Mouse (Mus musculus) embryonic facial prominence, embryonic 15.5 days (tissue): ENCODE measurements around the gene Wnt16. TPM values are rescaled to one million over a fixed set of nuclear protein-coding genes. Genes with fewer than 3 reads are reported as not detected.

Source experiments
- ATAC-seq: fragments of 200-750 bp; cut with Nextera tagmentation; 2 replicates; pipeline ENCODE4 v1.8.0; 2017; ENCODE audit warnings: low read depth, moderate TSS enrichment; ENCODE audit not compliant: insufficient number of reproducible peaks, low FRiP score, low TSS enrichment
- H3K27ac ChIP-seq: fragments of 300-500 bp; sonication (generic); replicated peaks from 2 replicates; pipeline ENCODE4 v1.5.1; 2015; ENCODE audit warnings: mild to moderate bottlenecking, inconsistent platforms
- H3K27me3 ChIP-seq: fragments of 300-500 bp; sonication (generic); 2 replicates; pipeline ENCODE4 v1.6.1; 2015; ENCODE audit warnings: inconsistent platforms
- H3K36me3 ChIP-seq: fragments of 300-500 bp; sonication (generic); 2 replicates; pipeline ENCODE4 v1.6.1; 2015; ENCODE audit warnings: mild to moderate bottlenecking, inconsistent platforms
- H3K4me1 ChIP-seq: fragments of 300-500 bp; sonication (generic); 2 replicates; pipeline ENCODE4 v1.6.1; 2015; ENCODE audit warnings: inconsistent platforms
- H3K4me2 ChIP-seq: fragments of 300-500 bp; sonication (generic); replicated peaks from 2 replicates; pipeline ENCODE4 v1.6.1; 2015; ENCODE audit warnings: mild to moderate bottlenecking, inconsistent platforms
- H3K4me3 ChIP-seq: fragments of 300-500 bp; sonication (generic); replicated peaks from 2 replicates; pipeline ENCODE4 v1.5.1; 2015; ENCODE audit warnings: mild to moderate bottlenecking, inconsistent platforms
- H3K9ac ChIP-seq: fragments of 300-500 bp; sonication (generic); 2 replicates; pipeline ENCODE4 v1.6.1; 2015; ENCODE audit warnings: inconsistent platforms
- H3K9me3 ChIP-seq: fragments of 300-500 bp; sonication (generic); replicated peaks from 2 replicates; pipeline ENCODE4 v1.6.1; 2016; ENCODE audit warnings: inconsistent platforms
- WGBS: fragments of 180-500 bp; shearing (Covaris S2); methylation state at CpG from one replicate; pipeline ENCODE4 v1.1.7; 2015; 5-methylcytosine and 5-hydroxymethylcytosine counted together
- polyA plus RNA-seq: library from polyadenylated mRNA; unstranded; fragments of >200 nt; fragmentation: Nextera tagmentation; extraction: Ambion mirVana; gene quantifications from 2 replicates; pipeline ENCODE4 v1.2.1, GENCODE M21; 2015

Gene Wnt16
- polyA plus RNA-seq, 1 experiment from 2014 or later: 8.9 TPM

GRCm38 (mm10) chr6:22327091-22327490, 39.1 kb downstream of the Wnt16 start:
- H3K27me3 ChIP-seq: no peaks in the 10 kb centered on the region
- no peak overlapping the region for H3K4me3 ChIP-seq
- no peaks in the 10 kb centered on the region for H3K4me1 ChIP-seq
- ATAC-seq: no peak
- H3K36me3 ChIP-seq: peaks cover 4% of the 10 kb centered on the region
- no peak overlapping the region for H3K27ac ChIP-seq
- 55% methylated on average over 4 of the region's 4 CpGs for WGBS
- no peaks in the 10 kb centered on the region for H3K9me3 ChIP-seq
- H3K9ac ChIP-seq: no peak overlapping the region
- no peak overlapping the region for H3K4me2 ChIP-seq

GRCm38 (mm10) chr6:22327931-22328330, 39.9 kb downstream of the Wnt16 start:
- ATAC-seq: no peak
- 74% methylated on average over 8 of the region's 8 CpGs for WGBS

GRCm38 (mm10) chr6:22330169-22330960, 42.3 kb downstream of the Wnt16 start:
- Histone ChIP-seq H3K4me3 (no peak overlapping the region), H3K9ac (no peak overlapping the region), H3K4me2 (no peak overlapping the region), H3K9me3 (no peaks in the 10 kb centered on the region), H3K27me3 (no peaks in the 10 kb centered on the region), H3K27ac (no peak overlapping the region; the same call in 1 of the 2 replicates), H3K4me1 (no peaks in the 10 kb centered on the region), H3K36me3 (no peaks in the 10 kb centered on the region; the same call in 1 of the 2 replicates)
- ATAC-seq: no peak
- WGBS: 83% methylated on average over 13 of the region's 13 CpGs

More at GRCm38 (mm10) chr6:22327931-22328330, 39.9 kb downstream of the Wnt16 start:
- Histone ChIP-seq H3K9ac (no peak overlapping the region), H3K4me2 (no peak overlapping the region), H3K27ac (no peak overlapping the region), H3K4me1 (no peaks in the 10 kb centered on the region), H3K4me3 (no peak overlapping the region), H3K36me3 (no peaks in the 10 kb centered on the region; the same call in 1 of the 2 replicates), H3K9me3 (no peaks in the 10 kb centered on the region), H3K27me3 (no peaks in the 10 kb centered on the region)

GRCm38 (mm10) chr6:22332548-22332947, 44.5 kb downstream of the Wnt16 start:
- peaks cover 2% of the 10 kb centered on the region; the same call in 1 of the 2 replicates for H3K36me3 ChIP-seq
- no peak overlapping the region for H3K27ac ChIP-seq
- no peaks in the 10 kb centered on the region for H3K9me3 ChIP-seq
- ATAC-seq: no peak
- H3K9ac ChIP-seq: no peak overlapping the region
- WGBS: 76% methylated on average over 2 of the region's 2 CpGs
- no peak overlapping the region for H3K4me3 ChIP-seq
- no peak overlapping the region for H3K4me2 ChIP-seq
- no peaks in the 10 kb centered on the region for H3K4me1 ChIP-seq
- H3K27me3 ChIP-seq: no peaks in the 10 kb centered on the region

GRCm38 (mm10) chr6:22339763-22340542, 51.9 kb downstream of the Wnt16 start:
- Histone ChIP-seq H3K27ac (no peak overlapping the region), H3K4me2 (no peak overlapping the region), H3K27me3 (no peaks in the 10 kb centered on the region), H3K4me3 (no peak overlapping the region), H3K36me3 (peaks cover 16% of the 10 kb centered on the region), H3K9me3 (no peaks in the 10 kb centered on the region), H3K4me1 (0 out of 2 replicates have a peak, but pooled peaks cover 3% of the 10 kb centered on the region), H3K9ac (no peak overlapping the region)
- ATAC-seq: no peak
- 91% methylated on average over 15 of the region's 15 CpGs for WGBS

GRCm38 (mm10) chr6:22340779-22341178, 52.8 kb downstream of the Wnt16 start:
- Histone ChIP-seq H3K9me3 (no peaks in the 10 kb centered on the region), H3K9ac (no peak overlapping the region), H3K36me3 (peaks cover 16% of the 10 kb centered on the region), H3K27ac (no peak overlapping the region), H3K4me2 (no peak overlapping the region), H3K4me1 (0 out of 2 replicates have a peak, but pooled peaks cover 3% of the 10 kb centered on the region), H3K4me3 (no peak overlapping the region), H3K27me3 (no peaks in the 10 kb centered on the region)
- no peak for ATAC-seq
- 94% methylated on average over 14 of the region's 14 CpGs for WGBS

- no peak overlapping the region for H3K9ac ChIP-seq
- no peak overlapping the region for H3K27ac ChIP-seq
- H3K27me3 ChIP-seq: no peaks in the 10 kb centered on the region
- H3K9me3 ChIP-seq: no peaks in the 10 kb centered on the region
- ATAC-seq: no peak
- peaks cover 16% of the 10 kb centered on the region for H3K4me1 ChIP-seq
- H3K36me3 ChIP-seq: peaks cover 13% of the 10 kb centered on the region
- 88% methylated on average over 3 of the region's 3 CpGs for WGBS
- no peak overlapping the region for H3K4me2 ChIP-seq
- no peak overlapping the region for H3K4me3 ChIP-seq
Observed at GRCm38 (mm10) chr6:22343292-22343691, 55.3 kb downstream of the Wnt16 start.

GRCm38 (mm10) chr6:22343706-22344105, 55.7 kb downstream of the Wnt16 start:
- no peak for ATAC-seq
- WGBS: 89% methylated on average over 6 of the region's 6 CpGs

GRCm38 (mm10) chr6:22344443-22344842, 56.4 kb downstream of the Wnt16 start:
- H3K9me3 ChIP-seq: no peaks in the 10 kb centered on the region
- WGBS: 30% methylated on average over 6 of the region's 6 CpGs
- H3K27ac ChIP-seq: no peak overlapping the region
- H3K27me3 ChIP-seq: no peaks in the 10 kb centered on the region
- ATAC-seq: no peak
- H3K4me2 ChIP-seq: no peak overlapping the region
- peaks cover 9% of the 10 kb centered on the region for H3K36me3 ChIP-seq
- H3K9ac ChIP-seq: no peak overlapping the region
- H3K4me3 ChIP-seq: no peak overlapping the region
- H3K4me1 ChIP-seq: peaks cover 17% of the 10 kb centered on the region

More at GRCm38 (mm10) chr6:22343706-22344105, 55.7 kb downstream of the Wnt16 start:
- Histone ChIP-seq H3K4me3 (no peak overlapping the region), H3K9ac (no peak overlapping the region), H3K27me3 (no peaks in the 10 kb centered on the region), H3K4me2 (no peak overlapping the region), H3K36me3 (peaks cover 11% of the 10 kb centered on the region), H3K4me1 (peaks cover 16% of the 10 kb centered on the region), H3K9me3 (no peaks in the 10 kb centered on the region), H3K27ac (no peak overlapping the region)

GRCm38 (mm10) chr6:22347132-22347902, 59.3 kb downstream of the Wnt16 start:
- H3K4me3 ChIP-seq: no peak overlapping the region
- no peak overlapping the region for H3K4me2 ChIP-seq
- ATAC-seq: 0 out of 2 replicates have a peak, but pooled peaks have one; percentile 19
- no peaks in the 10 kb centered on the region for H3K27me3 ChIP-seq
- 0 out of 2 replicates have a peak overlapping the region, but pooled peaks have one; percentile 40 for H3K27ac ChIP-seq
- no peaks in the 10 kb centered on the region for H3K36me3 ChIP-seq
- no peak overlapping the region for H3K9ac ChIP-seq
- no peaks in the 10 kb centered on the region for H3K9me3 ChIP-seq
- WGBS: 60% methylated on average over 8 of the region's 8 CpGs
- H3K4me1 ChIP-seq: peaks cover 19% of the 10 kb centered on the region
